Mouse (Mus musculus) small intestine, adult 2 months (tissue): ENCODE data around the gene Pidd1.

ENCODE experiments used
- CTCF ChIP-seq: fragments of 200-500 bp; IDR thresholded peaks from 2 replicates; pipeline ENCODE4 v1.5.1; 2012; ENCODE audit warnings: low read depth, mild to moderate bottlenecking, control low read depth, inconsistent platforms, low read length, moderate library complexity, mixed read lengths; ENCODE audit not compliant: insufficient replicate concordance, insufficient read length; ENCODE audit errors: extremely low read depth
- POLR2A ChIP-seq: fragments of 200-500 bp; IDR thresholded peaks from 2 replicates; pipeline ENCODE4 v1.6.1; 2012; ENCODE audit warnings: low read depth, mild to moderate bottlenecking, control low read depth, inconsistent platforms, low read length, moderate library complexity

- TF ChIP-seq CTCF (no peak), POLR2A (no peak)
Measured at GRCm38 (mm10) chr7:141457236-141457635, 13.4 kb upstream of the Pidd1 start.
